Comparison of ENCODE assay signal across 18 mouse cellular contexts in the genomic region with DNA sequence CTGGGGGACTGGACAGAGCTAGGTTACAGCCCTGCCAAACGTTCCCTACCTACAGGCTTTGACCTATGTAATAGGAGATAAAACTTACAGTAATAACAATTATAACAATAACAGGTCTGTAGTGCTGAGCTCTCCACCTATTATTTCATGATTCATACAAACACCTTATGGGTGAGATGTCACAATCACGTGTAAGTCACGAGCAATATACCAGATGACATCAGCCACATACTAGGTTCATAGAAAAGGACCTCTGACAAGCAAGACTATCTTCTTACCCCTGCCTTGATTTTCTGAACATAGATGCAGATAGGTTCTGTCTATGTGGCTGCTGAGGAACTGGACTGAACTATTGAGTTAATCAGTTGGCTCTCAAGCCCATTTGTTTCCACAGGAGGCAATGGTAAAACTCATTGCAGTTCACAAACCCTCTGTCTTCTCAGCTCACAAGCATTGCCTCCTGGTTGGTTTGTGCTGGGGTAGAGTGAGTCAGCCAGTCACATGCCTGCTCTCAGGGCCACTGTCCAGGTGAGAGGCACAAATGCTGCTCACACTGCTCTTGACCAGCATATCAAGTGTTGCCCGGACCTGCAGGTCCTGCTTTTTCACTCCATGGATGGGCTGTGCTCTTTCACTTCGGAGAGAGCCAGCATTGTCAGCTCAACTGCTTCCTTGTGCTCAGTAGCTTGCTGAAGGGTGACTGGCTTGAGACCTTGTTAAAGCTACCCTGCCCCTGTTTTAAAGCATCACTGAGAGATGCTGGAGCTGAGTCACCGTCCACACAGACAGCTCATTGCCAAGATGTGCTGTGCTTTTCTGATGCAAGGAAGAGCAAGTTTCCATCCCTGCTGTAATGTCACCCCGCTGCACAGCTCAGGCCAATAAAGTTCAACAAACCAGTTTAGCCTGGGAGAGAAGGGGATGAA.
DNase-seq lines count a peak whose midpoint lies in the region; ATAC-seq and TF ChIP-seq lines count a peak whose summit lies in the region.
"Had no signal": no experiment of that assay in that cellular context is flagged by ENCODE, and none has a peak within 500 bp of the region (broad histone marks: within the 10 kb centered on the region; RNA-seq: fewer than 3 reads in every experiment).

No protein-coding gene starts in this region.

- no peaks in the 10 kb centered on the region for H3K27me3 ChIP-seq in intestine, postnatal 0 days (replicated peaks; ENCODE audit: control insufficient read depth, insufficient read depth, low read length)
- no peaks in the 10 kb centered on the region for H3K27me3 ChIP-seq in intestine, embryonic 16.5 days (replicated peaks; ENCODE audit: control insufficient read depth, insufficient read depth, low read length)
- H3K27me3 ChIP-seq in CH12.LX (replicated peaks), result no peaks in the 10 kb centered on the region
- H3K27me3 ChIP-seq in midbrain, embryonic 13.5 days, result no peaks in the 10 kb centered on the region
- no peaks in the 10 kb centered on the region for H3K27me3 ChIP-seq in midbrain, embryonic 11.5 days (ENCODE audit: control insufficient read depth, insufficient read depth, low read length)

- dilution Hi-C loops in CH12.LX (cut with MboI; ENCODE audit: extremely low pct_ligation_motif_present, extremely low pct_unique_long_range_greater_than_20kb, low sequenced_read_pairs), result no loop called here

- no peak for TF ChIP-seq EP300 in CH12.LX (IDR thresholded peaks at IDR 0.05; ENCODE audit: low read length)

- H3K4me2 ChIP-seq in intestine, postnatal 0 days (replicated peaks; ENCODE audit: low read depth), result no peak overlapping the region
- no peak overlapping the region for H3K4me2 ChIP-seq in intestine, embryonic 16.5 days (ENCODE audit: low read depth, low read length)
- H3K4me2 ChIP-seq in CH12.LX (ENCODE audit: insufficient read depth, low read depth, poor library complexity, severe bottlenecking), result no peak overlapping the region
- H3K4me2 ChIP-seq in midbrain, embryonic 13.5 days (replicated peaks), result no peak overlapping the region
- no peak overlapping the region for H3K4me2 ChIP-seq in midbrain, embryonic 11.5 days
- H3K4me2 ChIP-seq: limb, embryonic 13.5 days; midbrain, embryonic 15.5 days had no signal

- no peak overlapping the region for H3K4me3 ChIP-seq in intestine, postnatal 0 days (ENCODE audit: low read depth, low read length)
- H3K4me3 ChIP-seq in intestine, embryonic 16.5 days (ENCODE audit: low read length), result no peak overlapping the region
- no peak overlapping the region for H3K4me3 ChIP-seq in CH12.LX (replicated peaks in 1 of 3; ENCODE audit: low read depth in 2 of 3, low read length in 2 of 3, poor library complexity in 1 of 3)
- no peak overlapping the region for H3K4me3 ChIP-seq in midbrain, embryonic 13.5 days (replicated peaks)
- H3K4me3 ChIP-seq in midbrain, embryonic 11.5 days (ENCODE audit: low read depth, low read length), result no peak overlapping the region
- H3K4me3 ChIP-seq: embryonic facial prominence, embryonic 10.5 days; forebrain, embryonic 10.5 days; heart, adult 2 months; limb, embryonic 13.5 days; midbrain, embryonic 15.5 days had no signal

- H3K9me3 ChIP-seq in intestine, postnatal 0 days (ENCODE audit: control insufficient read depth), result no peaks in the 10 kb centered on the region
- H3K9me3 ChIP-seq in intestine, embryonic 16.5 days (ENCODE audit: control insufficient read depth, low read length), result no peaks in the 10 kb centered on the region
- H3K9me3 ChIP-seq in CH12.LX (replicated peaks; ENCODE audit: low read length), result no peaks in the 10 kb centered on the region
- H3K9me3 ChIP-seq in midbrain, embryonic 13.5 days, result no peaks in the 10 kb centered on the region
- H3K9me3 ChIP-seq in midbrain, embryonic 11.5 days (ENCODE audit: control insufficient read depth, low read length), result no peaks in the 10 kb centered on the region
- H3K9me3 ChIP-seq: embryonic facial prominence, embryonic 10.5 days; forebrain, embryonic 10.5 days; limb, embryonic 13.5 days; midbrain, embryonic 15.5 days had no signal

- no peak overlapping the region for H3K9ac ChIP-seq in intestine, postnatal 0 days (ENCODE audit: low read depth, low read length)
- H3K9ac ChIP-seq in intestine, embryonic 16.5 days (ENCODE audit: low read depth, low read length), result no peak overlapping the region
- no peak overlapping the region for H3K9ac ChIP-seq in CH12.LX (ENCODE audit: insufficient read depth, low read depth)
- H3K9ac ChIP-seq in midbrain, embryonic 13.5 days (replicated peaks), result no peak overlapping the region
- H3K9ac ChIP-seq in midbrain, embryonic 11.5 days (ENCODE audit: low read length), result no peak overlapping the region
- H3K9ac ChIP-seq: limb, embryonic 13.5 days; midbrain, embryonic 15.5 days had no signal

- in situ Hi-C loops in CH12.LX (cut with MboI; ENCODE audit: low pct_ligation_motif_present, low pct_unique_long_range_greater_than_20kb, low sequenced_read_pairs), result no loop called here

- no peak for TF ChIP-seq RAD21 in CH12.LX (IDR thresholded peaks at IDR 0.05; ENCODE audit: low read depth, low read length)

- H3K36me3 ChIP-seq in intestine, postnatal 0 days (ENCODE audit: control insufficient read depth, insufficient read depth), result no peaks in the 10 kb centered on the region
- no peaks in the 10 kb centered on the region for H3K36me3 ChIP-seq in intestine, embryonic 16.5 days (ENCODE audit: control insufficient read depth, insufficient read depth, low read length)
- H3K36me3 ChIP-seq in CH12.LX (replicated peaks in 1 of 2; ENCODE audit: control insufficient read depth in 1 of 2, insufficient read depth in 1 of 2, low read length in 1 of 2), result no peaks in the 10 kb centered on the region
- no peaks in the 10 kb centered on the region for H3K36me3 ChIP-seq in midbrain, embryonic 13.5 days
- no peaks in the 10 kb centered on the region for H3K36me3 ChIP-seq in midbrain, embryonic 11.5 days (ENCODE audit: control insufficient read depth, insufficient read depth, low read length)
- H3K36me3 ChIP-seq: embryonic facial prominence, embryonic 10.5 days; forebrain, embryonic 10.5 days; limb, embryonic 13.5 days; midbrain, embryonic 15.5 days had no signal

- H3K27ac ChIP-seq in intestine, postnatal 0 days (ENCODE audit: low read depth, low read length), result 0 out of 2 replicates have a peak overlapping the region, but pooled peaks have one; percentile 28
- no peak overlapping the region for H3K27ac ChIP-seq in intestine, embryonic 16.5 days (ENCODE audit: low read length)
- peak overlapping the region; percentile 34 for H3K27ac ChIP-seq in CH12.LX (ENCODE audit: insufficient read depth, low read depth)
- no peak overlapping the region for H3K27ac ChIP-seq in midbrain, embryonic 13.5 days
- H3K27ac ChIP-seq in midbrain, embryonic 11.5 days (ENCODE audit: low read depth, low read length), result no peak overlapping the region
- H3K27ac ChIP-seq: embryonic facial prominence, embryonic 10.5 days; forebrain, embryonic 10.5 days; heart, adult 2 months; limb, embryonic 13.5 days; midbrain, embryonic 15.5 days had no signal

- TF ChIP-seq POLR2A in CH12.LX (IDR thresholded peaks at IDR 0.05; ENCODE audit: low read depth, low read length), result no peak

- peak; percentile 82 for ATAC-seq in intestine, postnatal 0 days
- no peak for ATAC-seq in intestine, embryonic 16.5 days
- ATAC-seq in midbrain, embryonic 13.5 days, result no peak
- ATAC-seq in midbrain, embryonic 11.5 days (ENCODE audit: low FRiP score), result no peak
- ATAC-seq: midbrain, embryonic 15.5 days had no signal

- 60% methylated on average over 7 of the region's 7 CpGs for WGBS in intestine, postnatal 0 days
- 67% methylated on average over 7 of the region's 7 CpGs for WGBS in intestine, embryonic 16.5 days
- WGBS in midbrain, embryonic 13.5 days, result 81% methylated on average over 7 of the region's 7 CpGs
- WGBS in midbrain, embryonic 11.5 days, result 85% methylated on average over 7 of the region's 7 CpGs

- TF ChIP-seq CTCF in intestine, postnatal 0 days (IDR thresholded peaks at IDR 0.05; ENCODE audit: low read depth), result no peak
- no peak for TF ChIP-seq CTCF in CH12.LX (conservative IDR thresholded peaks at IDR 0.05 in 1 of 2, IDR thresholded peaks at IDR 0.05 in 1 of 2; ENCODE audit: low read depth in 2 of 2, low read length in 2 of 2)

- DNase-seq in CH12.LX (ENCODE audit: extremely low read depth) (no peak), adipocyte (ENCODE audit: low spot score) (peak; percentile 27)
- DNase-seq in lung, postnatal 36 days, result peak; percentile 28
- DNase-seq in thymus, adult 18-20 months, result no peak
- DNase-seq in midbrain, embryonic 11.5 days (ENCODE audit: low spot score, missing footprints), result no peak
- DNase-seq: cerebellum, adult 9-10 months; heart, adult 2 months; heart, postnatal 4 days; kidney, postnatal 36 days; right cerebral cortex, adult 18-20 months; thymus, adult 2 months had no signal

- no peaks in the 10 kb centered on the region for H3K4me1 ChIP-seq in intestine, postnatal 0 days (replicated peaks; ENCODE audit: control insufficient read depth, insufficient read depth, low read length)
- H3K4me1 ChIP-seq in intestine, embryonic 16.5 days (ENCODE audit: control insufficient read depth, insufficient read depth, low read length), result no peaks in the 10 kb centered on the region
- peaks cover 5 to 11% of the 10 kb centered on the region in 2 experiments for H3K4me1 ChIP-seq in CH12.LX (ENCODE audit: control insufficient read depth in 1 of 2, insufficient read depth in 2 of 2)
- H3K4me1 ChIP-seq in midbrain, embryonic 13.5 days (replicated peaks), result peaks cover 4% of the 10 kb centered on the region
- H3K4me1 ChIP-seq in midbrain, embryonic 11.5 days (ENCODE audit: control insufficient read depth, insufficient read depth, low read length), result no peaks in the 10 kb centered on the region

- H3K79me2 ChIP-seq in CH12.LX (replicated peaks; ENCODE audit: control insufficient read depth, extremely low read depth, insufficient read depth, poor library complexity, severe bottlenecking), result no peaks in the 10 kb centered on the region

TF ChIP-seq in CH12.LX, 34 proteins besides CTCF, POLR2A, EP300 and RAD21:
- TF ChIP-seq NRF1 (IDR thresholded peaks at IDR 0.05; ENCODE audit: low read depth, low read length) (no peak), BHLHE40 (IDR thresholded peaks at IDR 0.05; ENCODE audit: low read depth, low read length) (peak; percentile 31; the same call in 1 of the 2 replicates), ETS1 (conservative IDR thresholded peaks at IDR 0.05; ENCODE audit: low read depth, low read length) (no peak)

Comparison
In these comparisons a context has a peak if more than half of its experiments do, and no peak if none do; other contexts are left out.
1. H3K27ac ChIP-seq: peak in intestine, postnatal 0 days (single experiment) and CH12.LX (single experiment); none in intestine, embryonic 16.5 days (single experiment), midbrain, embryonic 13.5 days (single experiment) and midbrain, embryonic 11.5 days (single experiment).
2. DNase-seq: peak in adipocyte (single experiment) and lung, postnatal 36 days (single experiment); none in CH12.LX (single experiment), thymus, adult 18-20 months (0 of 2) and midbrain, embryonic 11.5 days (single experiment).